Mouse (Mus musculus) forebrain, postnatal 0 days (tissue): ENCODE measurements around the gene Smc3. TPM values are rescaled to one million over a fixed set of nuclear protein-coding genes. Genes with fewer than 3 reads are reported as not detected.

ENCODE experiments used
- ATAC-seq: fragments of 200-750 bp; cut with Nextera tagmentation; 2 replicates; pipeline ENCODE4 v1.8.0; 2017; ENCODE audit warnings: mild to moderate bottlenecking, moderate library complexity
- DNase-seq: peaks from one replicate; pipeline ENCODE4 v3.0.0-alpha.2; 2015
- H3K27ac ChIP-seq: fragments of 300-500 bp; sonication (generic); 2 replicates; pipeline ENCODE4 v1.5.1; 2014; ENCODE audit warnings: low read depth, mild to moderate bottlenecking, antibody characterized with exemption, low read length, moderate library complexity, mixed read lengths
- H3K27me3 ChIP-seq: fragments of 300-500 bp; sonication (generic); 2 replicates; pipeline ENCODE4 v1.6.1; 2014; ENCODE audit warnings: mild to moderate bottlenecking, low read length, mixed read lengths; ENCODE audit not compliant: insufficient read depth
- H3K36me3 ChIP-seq: fragments of 300-500 bp; sonication (generic); 2 replicates; pipeline ENCODE4 v1.6.1; 2014; ENCODE audit warnings: mild to moderate bottlenecking, moderate library complexity; ENCODE audit not compliant: insufficient read depth
- H3K4me1 ChIP-seq: fragments of 300-500 bp; sonication (generic); 2 replicates; pipeline ENCODE4 v1.6.1; 2014; ENCODE audit warnings: antibody characterized with exemption; ENCODE audit not compliant: insufficient read depth
- H3K4me2 ChIP-seq: fragments of 300-500 bp; sonication (generic); 2 replicates; pipeline ENCODE4 v1.6.1; 2014; ENCODE audit warnings: low read depth, mild to moderate bottlenecking, moderate library complexity
- H3K4me3 ChIP-seq: fragments of 300-500 bp; sonication (generic); 2 replicates; pipeline ENCODE4 v1.5.1; 2014; ENCODE audit warnings: low read depth, low read length, mixed read lengths
- H3K9ac ChIP-seq: fragments of 300-500 bp; sonication (generic); 2 replicates; pipeline ENCODE4 v1.6.1; 2014; ENCODE audit warnings: mild to moderate bottlenecking
- H3K9me3 ChIP-seq: fragments of 300-500 bp; sonication (generic); 2 replicates; pipeline ENCODE4 v1.6.1; 2016; ENCODE audit warnings: low read length
- CTCF ChIP-seq: sonication (generic); IDR thresholded peaks from 2 replicates; pipeline ENCODE4 v1.5.1; 2016; ENCODE audit warnings: antibody characterized with exemption, control low read depth, low read depth
- WGBS: fragments of 180-500 bp; shearing (Covaris S2); extraction: QIAGEN DNeasy Blood & Tissue Kit; methylation state at CpG from one replicate; pipeline ENCODE4 v1.1.7; 2014; 5-methylcytosine and 5-hydroxymethylcytosine counted together
- polyA plus RNA-seq: library from polyadenylated mRNA; unstranded; fragments of >200 nt; fragmentation: Nextera tagmentation; extraction: Ambion mirVana; gene quantifications from 2 replicates; pipeline ENCODE4 v1.2.1, GENCODE M21; 2015
- total RNA-seq: library from RNA; depleted of rRNA; stranded (reverse); fragments of >200 nt; gene quantifications from 2 replicates; pipeline ENCODE4 v1.2.3, GENCODE M21; 2014

Smc3 gene
- total and polyA plus RNA-seq, 2 experiments from 2014 or later, result 41.4 to 47.0 TPM

- DNase-seq (no peak), ATAC-seq (no peak)
- no peak overlapping the region for H3K4me3 ChIP-seq
- WGBS, result 86% methylated on average over 18 of the region's 18 CpGs
- H3K9me3 ChIP-seq, result no peaks in the 10 kb centered on the region
- no peaks in the 10 kb centered on the region for H3K36me3 ChIP-seq
- no peak overlapping the region for H3K4me2 ChIP-seq
- H3K27me3 ChIP-seq, result no peaks in the 10 kb centered on the region
- no peak for TF ChIP-seq CTCF
- no peaks in the 10 kb centered on the region for H3K4me1 ChIP-seq
- no peak overlapping the region for H3K27ac ChIP-seq
- H3K9ac ChIP-seq, result no peak overlapping the region
Measured at GRCm38 (mm10) chr19:53571501-53572428, 28.4 kb upstream of the Smc3 start.

GRCm38 (mm10) chr19:53572607-53573006, 27.6 kb upstream of the Smc3 start:
- Histone ChIP-seq H3K9me3 (no peaks in the 10 kb centered on the region), H3K27me3 (no peaks in the 10 kb centered on the region), H3K4me1 (no peaks in the 10 kb centered on the region), H3K4me2 (no peak overlapping the region), H3K27ac (no peak overlapping the region), H3K9ac (no peak overlapping the region), H3K4me3 (no peak overlapping the region), H3K36me3 (no peaks in the 10 kb centered on the region)
- DNase-seq (no peak), ATAC-seq (no peak)
- no peak for TF ChIP-seq CTCF
- 80% methylated on average over 12 of the region's 12 CpGs for WGBS

GRCm38 (mm10) chr19:53573151-53573550, 27.0 kb upstream of the Smc3 start:
- TF ChIP-seq CTCF, result no peak
- Histone ChIP-seq H3K4me2 (no peak overlapping the region), H3K4me3 (no peak overlapping the region), H3K9me3 (no peaks in the 10 kb centered on the region), H3K9ac (no peak overlapping the region), H3K27ac (no peak overlapping the region), H3K4me1 (no peaks in the 10 kb centered on the region), H3K27me3 (no peaks in the 10 kb centered on the region), H3K36me3 (no peaks in the 10 kb centered on the region)
- DNase-seq (no peak), ATAC-seq (no peak)
- 81% methylated on average over 3 of the region's 3 CpGs for WGBS

GRCm38 (mm10) chr19:53574131-53574530, 26.1 kb upstream of the Smc3 start:
- DNase-seq (no peak), ATAC-seq (no peak)
- Histone ChIP-seq H3K9me3 (no peaks in the 10 kb centered on the region), H3K4me3 (no peak overlapping the region), H3K27ac (no peak overlapping the region), H3K4me2 (no peak overlapping the region), H3K9ac (no peak overlapping the region), H3K27me3 (no peaks in the 10 kb centered on the region), H3K36me3 (no peaks in the 10 kb centered on the region), H3K4me1 (no peaks in the 10 kb centered on the region)
- WGBS, result 42% methylated on average over 8 of the region's 8 CpGs
- no peak for TF ChIP-seq CTCF

- Histone ChIP-seq H3K4me1 (no peaks in the 10 kb centered on the region), H3K36me3 (no peaks in the 10 kb centered on the region), H3K27ac (no peak overlapping the region), H3K9ac (no peak overlapping the region), H3K4me2 (no peak overlapping the region), H3K27me3 (no peaks in the 10 kb centered on the region), H3K4me3 (no peak overlapping the region), H3K9me3 (no peaks in the 10 kb centered on the region)
- no peak for TF ChIP-seq CTCF
- ATAC-seq (no peak), DNase-seq (no peak)
- WGBS, result 88% methylated on average over 7 of the region's 7 CpGs
Measured at GRCm38 (mm10) chr19:53574546-53574945, 25.7 kb upstream of the Smc3 start.

GRCm38 (mm10) chr19:53575296-53576010, 24.7 kb upstream of the Smc3 start:
- Histone ChIP-seq H3K9ac (no peak overlapping the region), H3K9me3 (no peaks in the 10 kb centered on the region), H3K27ac (no peak overlapping the region), H3K4me3 (no peak overlapping the region), H3K4me1 (no peaks in the 10 kb centered on the region), H3K36me3 (no peaks in the 10 kb centered on the region), H3K27me3 (no peaks in the 10 kb centered on the region), H3K4me2 (no peak overlapping the region)
- WGBS, result 83% methylated on average over 4 of the region's 4 CpGs
- ATAC-seq (no peak), DNase-seq (no peak)
- no peak for TF ChIP-seq CTCF

GRCm38 (mm10) chr19:53576061-53576460, 24.1 kb upstream of the Smc3 start:
- no peak overlapping the region for H3K4me2 ChIP-seq
- no peaks in the 10 kb centered on the region for H3K4me1 ChIP-seq
- H3K4me3 ChIP-seq, result no peak overlapping the region
- 86% methylated on average over 7 of the region's 7 CpGs for WGBS
- no peak overlapping the region for H3K9ac ChIP-seq
- no peaks in the 10 kb centered on the region for H3K27me3 ChIP-seq
- DNase-seq (no peak), ATAC-seq (no peak)
- H3K9me3 ChIP-seq, result no peaks in the 10 kb centered on the region
- no peaks in the 10 kb centered on the region for H3K36me3 ChIP-seq
- no peak for TF ChIP-seq CTCF
- H3K27ac ChIP-seq, result no peak overlapping the region
